Comparison of ENCODE assay signal across 22 mouse cellular contexts in genomic region chr19:53366057-53366775, GRCm38 (mm10). TPM values are rescaled to one million over a fixed set of nuclear protein-coding genes. Genes with fewer than 3 reads are reported as not detected.
A peak's percentile ranks its signal among the peaks of the same experiment; 100 is the strongest.
DNase-seq lines count a peak whose midpoint lies in the region; ATAC-seq and TF ChIP-seq lines count a peak whose summit lies in the region.
"Had no signal": no experiment of that assay in that cellular context is flagged by ENCODE, and none has a peak within 500 bp of the region (broad histone marks: within the 10 kb centered on the region; RNA-seq: fewer than 3 reads in every experiment).

No protein-coding gene starts in this region.

- no peaks in the 10 kb centered on the region for H3K27me3 ChIP-seq in limb, embryonic 12.5 days
- H3K27me3 ChIP-seq: forebrain, embryonic 13.5 days; liver, embryonic 12.5 days had no signal

- no peak overlapping the region for H3K4me3 ChIP-seq in gastrocnemius, adult 2 months
- no peak overlapping the region for H3K4me3 ChIP-seq in layer of hippocampus, adult 2 months
- H3K4me3 ChIP-seq in cortical plate, adult 2 months (ENCODE audit: insufficient read depth, low read length): no peak overlapping the region
- no peak overlapping the region for H3K4me3 ChIP-seq in limb, embryonic 12.5 days (replicated peaks)
- H3K4me3 ChIP-seq: forebrain, embryonic 13.5 days; liver, embryonic 12.5 days had no signal

- 82% methylated on average over 11 of the region's 11 CpGs for WGBS in limb, embryonic 12.5 days

- TF ChIP-seq CTCF in gastrocnemius, adult 2 months (IDR thresholded peaks at IDR 0.05): no peak
- TF ChIP-seq CTCF in layer of hippocampus, adult 2 months (conservative IDR thresholded peaks at IDR 0.05): no peak
- no peak for TF ChIP-seq CTCF in cortical plate, adult 2 months (IDR thresholded peaks at IDR 0.05; ENCODE audit: extremely low read depth, insufficient read depth, low read length)

- H3K36me3 ChIP-seq in limb, embryonic 12.5 days: peaks cover 6% of the 10 kb centered on the region; the same call in 1 of the 2 replicates

- TF ChIP-seq POLR2A in cortical plate, adult 2 months (IDR thresholded peaks at IDR 0.05; ENCODE audit: extremely low read depth, insufficient read depth, low read length): no peak

- no peak; the same call in 1 of the 2 replicates for ATAC-seq in limb, embryonic 12.5 days (ENCODE audit: insufficient number of reproducible peaks, insufficient read depth, low FRiP score, low TSS enrichment, low read depth)
- ATAC-seq: CD4-positive, CD25-positive, alpha-beta regulatory T cell, adult 4 months; forebrain, embryonic 13.5 days; liver, embryonic 12.5 days; midbrain, embryonic 16.5 days had no signal

- no peak overlapping the region for H3K4me2 ChIP-seq in limb, embryonic 12.5 days
- H3K4me2 ChIP-seq: forebrain, embryonic 13.5 days; liver, embryonic 12.5 days had no signal

- H3K4me1 ChIP-seq in cortical plate, adult 2 months (ENCODE audit: control insufficient read depth, insufficient read depth, low read length): peaks cover 8% of the 10 kb centered on the region; the same call in 1 of the 2 replicates
- peaks cover 45% of the 10 kb centered on the region for H3K4me1 ChIP-seq in limb, embryonic 12.5 days (replicated peaks)

- H3K27ac ChIP-seq in gastrocnemius, adult 2 months: peak overlapping the region; percentile 79; the same call in 1 of the 2 replicates
- peak overlapping the region; percentile 91 for H3K27ac ChIP-seq in layer of hippocampus, adult 2 months
- H3K27ac ChIP-seq in cortical plate, adult 2 months (ENCODE audit: insufficient read depth, low read length): peak overlapping the region; percentile 53
- H3K27ac ChIP-seq in limb, embryonic 12.5 days: 0 out of 2 replicates have a peak overlapping the region, but pooled peaks have one; percentile 5
- H3K27ac ChIP-seq: forebrain, embryonic 13.5 days; liver, embryonic 12.5 days had no signal

- no peak for DNase-seq in gastrocnemius, adult 2 months
- no peak for DNase-seq in gastrocnemius, adult 18-20 months (ENCODE audit: low spot score)
- DNase-seq in layer of hippocampus, adult 2 months (ENCODE audit: low spot score in 2 of 2): no peak
- DNase-seq in layer of hippocampus, adult 18-20 months (ENCODE audit: low spot score in 2 of 2): no peak
- DNase-seq in B cell, adult 2 months: no peak
- DNase-seq: kidney, adult 9 months; kidney, postnatal 4 days; lung, postnatal 10 days had no signal

- intact Hi-C loops in gastrocnemius, adult 2 months (cut with DNase I): loop anchor here (5.0 kb wide), 2 partner anchors 34 to 359 kb away; no protein-coding TSS in a partner anchor

- H3K9ac ChIP-seq in limb, embryonic 12.5 days (replicated peaks): no peak overlapping the region
- H3K9ac ChIP-seq: forebrain, embryonic 13.5 days; liver, embryonic 12.5 days had no signal

- no peaks in the 10 kb centered on the region for H3K9me3 ChIP-seq in limb, embryonic 12.5 days
- H3K9me3 ChIP-seq: forebrain, embryonic 13.5 days; G1E; liver, embryonic 12.5 days had no signal

RNA-seq across cellular contexts. Expression of gene Gm10197, which starts 5.3 kb away (rescaled TPM):
- not detected for total RNA-seq in gastrocnemius, adult 2 months (2021)
- total RNA-seq in gastrocnemius, adult 18-20 months (2021): not detected
- total RNA-seq in layer of hippocampus, adult 2 months (2021): not detected
- total RNA-seq in layer of hippocampus, adult 18-20 months (2021): not detected
- not detected in 2 replicates for polyA plus RNA-seq in cortical plate, adult 2 months (2012; rRNA removed)
- polyA plus RNA-seq in limb, embryonic 12.5 days (2016; fragmentation: Nextera tagmentation; extraction: Ambion mirVana): not detected in 2 replicates
- total RNA-seq: adrenal gland, postnatal 4 days; gastrocnemius, postnatal 4 days; layer of hippocampus, postnatal 25 days; left cerebral cortex, postnatal 36 days; megakaryocyte-erythroid progenitor cell, adult 5-6 weeks had no signal
- polyA plus RNA-seq: CD4-positive, CD25-positive, alpha-beta regulatory T cell, adult 4 months; forebrain, embryonic 13.5 days; G1E; liver, embryonic 12.5 days; midbrain, embryonic 16.5 days; spleen, adult 2 months; stomach, embryonic 16.5 days had no signal

RNA-seq across cellular contexts. Expression of gene Smndc1, which starts 24.2 kb away (rescaled TPM):
- total RNA-seq in gastrocnemius, adult 2 months (2021): 10 to 100 TPM; 28.1 to 30.7 TPM
- total RNA-seq in gastrocnemius, adult 18-20 months (2021): 10 to 100 TPM; 28.4 to 33.2 TPM
- total RNA-seq in layer of hippocampus, adult 2 months (2021): 10 to 100 TPM; 39.9 to 40.7 TPM
- total RNA-seq in layer of hippocampus, adult 18-20 months (2021): 10 to 100 TPM; 41.4 to 42.4 TPM
- 19.9 TPM in 2 replicates for polyA plus RNA-seq in cortical plate, adult 2 months (2012; rRNA removed)
- 46.7 and 53.1 TPM in 2 replicates for polyA plus RNA-seq in limb, embryonic 12.5 days (2016; fragmentation: Nextera tagmentation; extraction: Ambion mirVana)

RNA-seq across cellular contexts. Expression of gene Mxi1, which starts 55.9 kb away (rescaled TPM):
- 10 to 100 TPM; 38.1 to 53.6 TPM for total RNA-seq in gastrocnemius, adult 2 months (2021)
- 10 to 100 TPM; 53.1 to 55.9 TPM for total RNA-seq in gastrocnemius, adult 18-20 months (2021)
- total RNA-seq in layer of hippocampus, adult 2 months (2021): 10 to 100 TPM; 62.8 to 68.6 TPM
- total RNA-seq in layer of hippocampus, adult 18-20 months (2021): 10 to 100 TPM; 66.9 to 77.8 TPM
- 81.0 and 82.8 TPM in 2 replicates for polyA plus RNA-seq in cortical plate, adult 2 months (2012; rRNA removed)
- polyA plus RNA-seq in limb, embryonic 12.5 days (2016; fragmentation: Nextera tagmentation; extraction: Ambion mirVana): 45.5 and 46.6 TPM in 2 replicates

Comparison
In these comparisons a context has a peak if more than half of its experiments do, and no peak if none do; other contexts are left out.
1. H3K27ac ChIP-seq: peak in every context shown above with its lines; median percentile 91 in layer of hippocampus, adult 2 months; 79 in gastrocnemius, adult 2 months; 53 in cortical plate, adult 2 months; 5 in limb, embryonic 12.5 days.